Mouse (Mus musculus): ENCODE results near the gene C130074G19Rik. TPM values are rescaled to one million over a fixed set of nuclear protein-coding genes. Genes with fewer than 3 reads are reported as not detected.

Gene C130074G19Rik
- total and polyA plus RNA-seq, 3 experiments = not detected

GRCm38 (mm10) chr1:184829897-184830296, 53.1 kb downstream of the C130074G19Rik start:
- Histone ChIP-seq H3K9ac (ENCODE audit: control insufficient read depth, low read depth, low read length, poor library complexity, severe bottlenecking) (no peak overlapping the region), H3K4me3 (ENCODE audit: control insufficient read depth in 1 of 2, insufficient read depth in 1 of 2, low read depth in 2 of 2, low read length in 2 of 2) (no peak overlapping the region), H3K79me2 (ENCODE audit: control insufficient read depth, insufficient read depth, low read length, poor library complexity) (no peaks in the 10 kb centered on the region), H3K27ac (ENCODE audit: control insufficient read depth, low read depth, low read length) (no peak overlapping the region), H3K27me3 (ENCODE audit: control insufficient read depth in 1 of 2, insufficient read depth in 2 of 2, low read length in 2 of 2) (no peaks in the 10 kb centered on the region), H3K36me3 (ENCODE audit: control insufficient read depth in 1 of 2, insufficient read depth in 2 of 2, low read length in 2 of 2) (peaks cover 0 to 9% of the 10 kb centered on the region in 2 experiments; a peak in 2 of 4 replicates), H3K9me3 (replicated peaks; ENCODE audit: insufficient read depth, low read length) (no peaks in the 10 kb centered on the region), H3K4me1 (ENCODE audit: control insufficient read depth in 1 of 2, insufficient read depth in 2 of 2, low read length in 2 of 2) (no peaks in the 10 kb centered on the region)
- DNase-seq (ENCODE audit: low read depth, low spot score) = no peak
- no peak for TF ChIP-seq ELF1 (IDR thresholded peaks at IDR 0.05; ENCODE audit: low read depth, low read length)
- TF ChIP-seq KAT2A (conservative IDR thresholded peaks at IDR 0.05; ENCODE audit: low read depth, low read length) = no peak

- H3K4me1 ChIP-seq (ENCODE audit: control insufficient read depth in 1 of 2, insufficient read depth in 2 of 2, low read length in 2 of 2) = no peaks in the 10 kb centered on the region
- no peak for TF ChIP-seq ZMIZ1 (IDR thresholded peaks at IDR 0.05; ENCODE audit: low read depth, low read length)
- no peak for TF ChIP-seq MAFK (IDR thresholded peaks at IDR 0.05; ENCODE audit: borderline replicate concordance, low read depth, low read length)
- TF ChIP-seq MAX (IDR thresholded peaks at IDR 0.05; ENCODE audit: low read length) = no peak
- no peak for TF ChIP-seq ZNF384 (IDR thresholded peaks at IDR 0.05; ENCODE audit: low read depth, low read length)
- no peak for TF ChIP-seq MXI1 (IDR thresholded peaks at IDR 0.05; ENCODE audit: low read depth, low read length)
- no peak for TF ChIP-seq TBP (IDR thresholded peaks at IDR 0.05; ENCODE audit: low read depth, low read length)
- TF ChIP-seq CHD1 (IDR thresholded peaks at IDR 0.05; ENCODE audit: low read depth, low read length) = no peak
- TF ChIP-seq MYC (IDR thresholded peaks at IDR 0.05; ENCODE audit: low read depth, low read length) = no peak
- TF ChIP-seq MYB (IDR thresholded peaks at IDR 0.05; ENCODE audit: low read depth, low read length) = no peak
- no peak for TF ChIP-seq TCF12 (IDR thresholded peaks at IDR 0.05; ENCODE audit: low read depth, low read length)
- TF ChIP-seq JUND (IDR thresholded peaks at IDR 0.05; ENCODE audit: low read depth, low read length) = no peak
- TF ChIP-seq RAD21 (IDR thresholded peaks at IDR 0.05; ENCODE audit: low read depth, low read length) = no peak
- TF ChIP-seq HCFC1 (IDR thresholded peaks at IDR 0.05; ENCODE audit: low read depth, low read length) = no peak
- TF ChIP-seq UBTF (IDR thresholded peaks at IDR 0.05; ENCODE audit: borderline replicate concordance, insufficient read depth, low read depth, low read length) = no peak
- no peak for TF ChIP-seq E2F4 (IDR thresholded peaks at IDR 0.05; ENCODE audit: borderline replicate concordance, low read depth, low read length)
- TF ChIP-seq MAZ (IDR thresholded peaks at IDR 0.05; ENCODE audit: low read depth, low read length) = no peak
- no peak for TF ChIP-seq MEF2A (IDR thresholded peaks at IDR 0.05; ENCODE audit: extremely low read depth, insufficient replicate concordance, low read depth, low read length, poor library complexity, severe bottlenecking)
- no peak for TF ChIP-seq GABPA (IDR thresholded peaks at IDR 0.05; ENCODE audit: low read depth, low read length)
- no peaks in the 10 kb centered on the region for H3K9me3 ChIP-seq (replicated peaks; ENCODE audit: insufficient read depth, low read length)
- DNase-seq (ENCODE audit: low read depth, low spot score) = no peak
- peaks cover 0 to 5% of the 10 kb centered on the region in 2 experiments; a peak in 1 of 4 replicates for H3K36me3 ChIP-seq (ENCODE audit: control insufficient read depth in 1 of 2, insufficient read depth in 2 of 2, low read length in 2 of 2)
- H3K27me3 ChIP-seq (ENCODE audit: control insufficient read depth in 1 of 2, insufficient read depth in 2 of 2, low read length in 2 of 2) = no peaks in the 10 kb centered on the region
- no peak overlapping the region for H3K9ac ChIP-seq (ENCODE audit: control insufficient read depth, low read depth, low read length, poor library complexity, severe bottlenecking)
- no peak overlapping the region for H3K27ac ChIP-seq (ENCODE audit: control insufficient read depth, low read depth, low read length)
- H3K79me2 ChIP-seq (ENCODE audit: control insufficient read depth, insufficient read depth, low read length, poor library complexity) = no peaks in the 10 kb centered on the region
- H3K4me3 ChIP-seq (ENCODE audit: control insufficient read depth in 1 of 2, insufficient read depth in 1 of 2, low read depth in 2 of 2, low read length in 2 of 2) = no peak overlapping the region
Measured at GRCm38 (mm10) chr1:184827175-184827701, 55.8 kb downstream of the C130074G19Rik start.

All from MEL (cell line).